Mouse (Mus musculus) bone marrow macrophage, adult 2 months (primary cell): ENCODE results near the gene Ecpas.

Source experiments
- CTCF ChIP-seq: IDR thresholded peaks from 2 replicates; pipeline ENCODE4 v1.5.1; 2012; ENCODE audit warnings: low read depth, mild to moderate bottlenecking, low read length, moderate library complexity
- POLR2A ChIP-seq: IDR thresholded peaks from 2 replicates; pipeline ENCODE4 v1.6.1; 2012; ENCODE audit warnings: mild to moderate bottlenecking, low read depth, low read length, borderline replicate concordance

DNA sequence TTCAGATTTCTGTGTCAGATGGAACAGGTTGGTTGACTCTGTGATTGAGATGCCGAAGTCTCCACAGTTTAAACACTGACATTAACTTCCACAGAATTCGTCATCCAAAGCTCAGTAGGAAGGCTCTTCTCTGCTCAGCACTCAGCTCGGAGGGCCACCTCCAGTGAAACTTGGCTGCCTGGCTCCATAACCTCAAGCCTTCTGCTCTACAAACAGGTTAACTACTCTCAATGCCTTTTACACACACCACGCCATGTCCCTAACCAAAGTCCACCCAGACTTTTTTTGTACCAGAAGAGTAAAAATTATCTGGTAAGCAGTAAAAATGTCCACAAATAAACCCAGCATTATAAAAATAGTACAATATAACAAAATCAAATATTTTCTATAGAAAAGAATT is 15.1 kb downstream of the Ecpas start:
- TF ChIP-seq CTCF (no peak), POLR2A (no peak)
